18 mouse cellular contexts compared by ENCODE assay signal in the genomic region with DNA sequence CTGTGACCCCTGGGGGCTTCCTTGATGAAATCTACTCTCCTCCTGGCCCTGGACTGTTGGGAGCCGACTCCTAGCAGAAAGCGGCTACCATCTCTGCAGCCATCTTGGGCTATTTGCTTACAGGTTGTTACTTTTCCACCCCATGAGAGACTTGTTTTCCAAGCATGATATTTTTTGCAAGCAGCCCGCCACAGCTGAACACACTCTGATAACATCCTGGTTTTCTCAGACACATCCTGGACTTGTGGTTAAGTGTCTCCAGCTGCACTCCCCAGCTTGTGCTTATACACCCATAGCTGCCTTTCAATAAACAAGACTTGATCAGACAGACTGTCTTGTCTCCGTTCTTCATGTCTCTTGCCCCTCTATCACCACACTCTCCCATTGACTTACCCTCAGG.
"Had no signal": no experiment of that assay in that cellular context is flagged by ENCODE, and none has a peak within 500 bp of the region (broad histone marks: within the 10 kb centered on the region; RNA-seq: fewer than 3 reads in every experiment).

No protein-coding gene starts in this region.

- H3K9ac ChIP-seq: kidney, embryonic 15.5 days; liver, embryonic 13.5 days; lung, embryonic 15.5 days; neural tube, embryonic 12.5 days; neural tube, embryonic 15.5 days had no signal

- H3K4me1 ChIP-seq: kidney, embryonic 15.5 days; lung, embryonic 15.5 days; neural tube, embryonic 12.5 days; neural tube, embryonic 15.5 days had no signal

- H3K4me3 ChIP-seq: kidney, embryonic 15.5 days; left cerebral cortex, adult 2 months; liver, embryonic 13.5 days; lung, embryonic 15.5 days; neural tube, embryonic 12.5 days; neural tube, embryonic 15.5 days had no signal

- H3K36me3 ChIP-seq: kidney, embryonic 15.5 days; liver, embryonic 13.5 days; lung, embryonic 15.5 days; neural tube, embryonic 12.5 days; neural tube, embryonic 15.5 days had no signal

- DNase-seq: kidney, adult 11 months; kidney, adult 8-10 months; kidney, postnatal 10 days; layer of hippocampus, postnatal 36 days; liver, embryonic 13.5 days; lung, postnatal 10 days; midbrain, embryonic 14.5 days; right cerebral cortex, adult 18-20 months; right cerebral cortex, postnatal 14 days; right cerebral cortex, postnatal 4 days had no signal

- ATAC-seq: inflammation-experienced regulatory T-cells, adult 6 months had no signal

- H3K9me3 ChIP-seq: kidney, embryonic 15.5 days; liver, embryonic 13.5 days; lung, embryonic 15.5 days; neural tube, embryonic 12.5 days; neural tube, embryonic 15.5 days had no signal

- H3K27ac ChIP-seq: kidney, embryonic 15.5 days; left cerebral cortex, adult 2 months; liver, embryonic 13.5 days; lung, embryonic 15.5 days; neural tube, embryonic 12.5 days; neural tube, embryonic 15.5 days; stomach, postnatal 0 days had no signal

- H3K27me3 ChIP-seq: kidney, embryonic 15.5 days; liver, embryonic 13.5 days; neural tube, embryonic 12.5 days; neural tube, embryonic 15.5 days had no signal

- H3K4me2 ChIP-seq: kidney, embryonic 15.5 days; liver, embryonic 13.5 days; lung, embryonic 15.5 days; midbrain, embryonic 11.5 days; neural tube, embryonic 12.5 days; neural tube, embryonic 15.5 days had no signal
